Mouse (Mus musculus) liver, embryonic 14.5 days (tissue): ENCODE data around the gene Bcar3. TPM values are rescaled to one million over a fixed set of nuclear protein-coding genes. Genes with fewer than 3 reads are reported as not detected.
A peak's percentile ranks its signal among the peaks of the same experiment; 100 is the strongest.

Experiments
- ATAC-seq: fragments of 200-750 bp; cut with Nextera tagmentation; 2 replicates; pipeline ENCODE4 v1.8.0; 2017; ENCODE audit warnings: moderate number of reproducible peaks, mild to moderate bottlenecking, moderate library complexity; ENCODE audit not compliant: insufficient read depth
- DNase-seq, 3 experiments: peaks; one replicate each; pipeline ENCODE4 v3.0.0-alpha.2; 2012 to 2013; ENCODE audit warnings: low read depth in 3 of 3, low spot score in 3 of 3
- H3K27ac ChIP-seq: fragments of 300-500 bp; sonication (generic); 2 replicates; pipeline ENCODE4 v1.5.1; 2014; ENCODE audit warnings: moderate library complexity, mild to moderate bottlenecking, control low read depth, inconsistent platforms
- H3K27me3 ChIP-seq: fragments of 300-500 bp; sonication (generic); 2 replicates; pipeline ENCODE4 v1.6.1; 2014; ENCODE audit warnings: mild to moderate bottlenecking, low read length, moderate library complexity; ENCODE audit not compliant: control insufficient read depth, insufficient read depth
- H3K36me3 ChIP-seq: fragments of 300-500 bp; sonication (generic); replicated peaks from 2 replicates; pipeline ENCODE4 v1.6.1; 2014; ENCODE audit warnings: low read depth; ENCODE audit not compliant: control insufficient read depth, insufficient read depth
- H3K4me1 ChIP-seq, 2 experiments: fragments of 200-500 bp in 1 of 2; fragments of 300-500 bp in 1 of 2; sonication (generic) in 1 of 2; replicated peaks; 2 replicates each; pipeline ENCODE4 v1.6.1; 2012 to 2014; ENCODE audit warnings: antibody characterized with exemption in 1 of 2, inconsistent platforms in 1 of 2, low read length in 1 of 2; ENCODE audit not compliant: control insufficient read depth in 2 of 2, insufficient read depth in 2 of 2
- H3K4me2 ChIP-seq: fragments of 300-500 bp; sonication (generic); 2 replicates; pipeline ENCODE4 v1.6.1; 2014; ENCODE audit warnings: low read depth, mild to moderate bottlenecking, control low read depth, moderate library complexity
- H3K4me3 ChIP-seq, 2 experiments: fragments of 200-500 bp in 1 of 2; fragments of 300-500 bp in 1 of 2; sonication (generic) in 1 of 2; 2 replicates each; pipeline ENCODE4 v1.5.1; 2012 to 2014; ENCODE audit warnings: low read depth in 2 of 2, low read length in 2 of 2, mild to moderate bottlenecking in 2 of 2, control low read depth in 1 of 2, inconsistent platforms in 1 of 2, moderate library complexity in 1 of 2; ENCODE audit not compliant: insufficient read depth in 1 of 2
- H3K9ac ChIP-seq: fragments of 300-500 bp; sonication (generic); replicated peaks from 2 replicates; pipeline ENCODE4 v1.6.1; 2014; ENCODE audit warnings: mild to moderate bottlenecking, control low read depth, moderate library complexity
- H3K9me3 ChIP-seq: fragments of 300-500 bp; sonication (generic); 2 replicates; pipeline ENCODE4 v1.6.1; 2016; ENCODE audit warnings: low read length, mixed read lengths; ENCODE audit not compliant: control insufficient read depth
- CTCF ChIP-seq: IDR thresholded peaks from 2 replicates; pipeline ENCODE4 v1.5.1; 2016; ENCODE audit warnings: antibody characterized with exemption, low read depth, control low read depth
- EP300 ChIP-seq: IDR thresholded peaks from 2 replicates; pipeline ENCODE4 v1.6.1; 2016; ENCODE audit warnings: antibody characterized with exemption, low read depth
- WGBS: fragments of 180-500 bp; shearing (Covaris S2); extraction: QIAGEN DNeasy Blood & Tissue Kit; methylation state at CpG from one replicate; pipeline ENCODE4 v1.1.7; 2014; ENCODE audit not compliant: insufficient replicate concordance; 5-methylcytosine and 5-hydroxymethylcytosine counted together
- polyA plus RNA-seq, 2 experiments: library from polyadenylated mRNA; depleted of rRNA in 1 of 2; stranded (reverse) in 1 of 2; unstranded in 1 of 2; fragments of >200 nt; fragmentation: Nextera tagmentation in 1 of 2; extraction: Ambion mirVana in 1 of 2; gene quantifications; 2 replicates each; pipeline versions ENCODE4 v1.2.1 to v1.2.3; 2012 to 2014

Bcar3 gene
- polyA plus RNA-seq, 2 experiments = 3.1 to 3.5 TPM

GRCm38 (mm10) chr3:122477541-122477940 is 183.6 kb downstream of the Bcar3 start:
- Histone ChIP-seq H3K36me3 (no peaks in the 10 kb centered on the region), H3K4me1 (peaks cover 3 to 8% of the 10 kb centered on the region in 2 experiments), H3K4me2 (no peak overlapping the region), H3K4me3 (no peak overlapping the region), H3K27ac (no peak overlapping the region), H3K27me3 (no peaks in the 10 kb centered on the region), H3K9me3 (no peaks in the 10 kb centered on the region), H3K9ac (no peak overlapping the region)
- no peak for ATAC-seq
- DNase-seq = no peak
- TF ChIP-seq EP300 (no peak), CTCF (no peak)
- 61% methylated on average over 8 of the region's 8 CpGs for WGBS

GRCm38 (mm10) chr3:122478735-122479134 is 184.8 kb downstream of the Bcar3 start:
- 60% methylated on average over 3 of the region's 3 CpGs for WGBS
- H3K9ac ChIP-seq = no peak overlapping the region
- ATAC-seq (no peak), DNase-seq (no peak)
- peaks cover 2 to 11% of the 10 kb centered on the region in 2 experiments for H3K4me1 ChIP-seq
- no peaks in the 10 kb centered on the region for H3K9me3 ChIP-seq
- no peak overlapping the region for H3K4me3 ChIP-seq
- no peaks in the 10 kb centered on the region for H3K36me3 ChIP-seq
- no peak overlapping the region for H3K27ac ChIP-seq
- no peak overlapping the region for H3K4me2 ChIP-seq
- TF ChIP-seq EP300 (no peak), CTCF (no peak)
- no peaks in the 10 kb centered on the region for H3K27me3 ChIP-seq

- no peak overlapping the region for H3K4me2 ChIP-seq
- H3K4me3 ChIP-seq = no peak overlapping the region
- no peaks in the 10 kb centered on the region for H3K36me3 ChIP-seq
- no peak overlapping the region for H3K27ac ChIP-seq
- ATAC-seq (no peak), DNase-seq (no peak)
- no peaks in the 10 kb centered on the region for H3K9me3 ChIP-seq
- peaks cover 0 to 6% of the 10 kb centered on the region in 2 experiments; a peak in 2 of 4 replicates for H3K4me1 ChIP-seq
- no peak overlapping the region for H3K9ac ChIP-seq
- TF ChIP-seq CTCF (no peak), EP300 (no peak)
- 35% methylated on average over 8 of the region's 8 CpGs for WGBS
- H3K27me3 ChIP-seq = no peaks in the 10 kb centered on the region
Measured at GRCm38 (mm10) chr3:122480065-122480675, 186.2 kb downstream of the Bcar3 start.

GRCm38 (mm10) chr3:122480986-122481385 is 187.1 kb downstream of the Bcar3 start:
- no peaks in the 10 kb centered on the region for H3K27me3 ChIP-seq
- no peak for ATAC-seq
- TF ChIP-seq CTCF (no peak), EP300 (no peak)
- no peak overlapping the region for H3K27ac ChIP-seq
- no peak overlapping the region for H3K4me2 ChIP-seq
- peaks cover 0 to 6% of the 10 kb centered on the region in 2 experiments; a peak in 2 of 4 replicates for H3K4me1 ChIP-seq
- no peak for DNase-seq
- WGBS = 63% methylated on average over 5 of the region's 5 CpGs
- no peaks in the 10 kb centered on the region for H3K9me3 ChIP-seq
- no peak overlapping the region for H3K9ac ChIP-seq
- H3K36me3 ChIP-seq = no peaks in the 10 kb centered on the region
- H3K4me3 ChIP-seq = no peak overlapping the region

GRCm38 (mm10) chr3:122481891-122482739 is 188.2 kb downstream of the Bcar3 start:
- TF ChIP-seq EP300 (no peak), CTCF (no peak)
- H3K27me3 ChIP-seq = no peaks in the 10 kb centered on the region
- WGBS = 59% methylated on average over 21 of the region's 21 CpGs
- H3K9me3 ChIP-seq = no peaks in the 10 kb centered on the region
- ATAC-seq (peak; percentile 36; the same call in 1 of the 2 replicates), DNase-seq (no peak)
- H3K27ac ChIP-seq = no peak overlapping the region
- peak overlapping the region; percentile 8 for H3K4me2 ChIP-seq
- no peaks in the 10 kb centered on the region for H3K36me3 ChIP-seq
- peaks cover 0 to 6% of the 10 kb centered on the region in 2 experiments; a peak in 2 of 4 replicates for H3K4me1 ChIP-seq
- H3K4me3 ChIP-seq = no peak overlapping the region
- H3K9ac ChIP-seq = no peak overlapping the region
